In genomic region chr17:47008506-47008905, GRCm38 (mm10) we compare ENCODE assay signal across 10 mouse cellular contexts. TPM values are rescaled to one million over a fixed set of nuclear protein-coding genes. Genes with fewer than 3 reads are reported as not detected.
DNase-seq lines count a peak whose midpoint lies in the region; ATAC-seq lines count a peak whose summit lies in the region.
"Had no signal": no experiment of that assay in that cellular context is flagged by ENCODE, and none has a peak within 500 bp of the region (broad histone marks: within the 10 kb centered on the region; RNA-seq: fewer than 3 reads in every experiment).

No protein-coding gene starts in this region.

- H3K36me3 ChIP-seq in heart, embryonic 14.5 days (ENCODE audit: control insufficient read depth, insufficient read depth, low read length), result peaks cover 18% of the 10 kb centered on the region
- peaks cover 17% of the 10 kb centered on the region for H3K36me3 ChIP-seq in embryonic facial prominence, embryonic 10.5 days (replicated peaks)
- H3K36me3 ChIP-seq in hindbrain, embryonic 16.5 days (ENCODE audit: control insufficient read depth, insufficient read depth, low read length), result no peaks in the 10 kb centered on the region; the same call in none of the 2 replicates
- peaks cover 10% of the 10 kb centered on the region; the same call in 1 of the 2 replicates for H3K36me3 ChIP-seq in midbrain, embryonic 14.5 days (ENCODE audit: control insufficient read depth, insufficient read depth, low read length)

- 42% methylated on average over 8 of the region's 8 CpGs for WGBS in heart, embryonic 14.5 days
- 56% methylated on average over 8 of the region's 8 CpGs for WGBS in embryonic facial prominence, embryonic 10.5 days
- 49% methylated on average over 8 of the region's 8 CpGs for WGBS in hindbrain, embryonic 16.5 days
- 53% methylated on average over 8 of the region's 8 CpGs for WGBS in midbrain, embryonic 14.5 days

- ATAC-seq in heart, embryonic 14.5 days (ENCODE audit: insufficient number of reproducible peaks, insufficient read depth, low FRiP score, low read depth), result no peak
- no peak for ATAC-seq in hindbrain, embryonic 16.5 days
- ATAC-seq in midbrain, embryonic 14.5 days (ENCODE audit: low FRiP score, low TSS enrichment), result no peak

- peak overlapping the region; percentile 86 for H3K4me2 ChIP-seq in heart, embryonic 14.5 days (ENCODE audit: low read length)
- H3K4me2 ChIP-seq in hindbrain, embryonic 16.5 days (ENCODE audit: low read length), result peak overlapping the region; percentile 95
- peak overlapping the region; percentile 83 for H3K4me2 ChIP-seq in midbrain, embryonic 14.5 days (ENCODE audit: low read length)

- peak overlapping the region in 1 of 2 experiments; percentile 80; a peak in 2 of 4 replicates for H3K4me3 ChIP-seq in heart, embryonic 14.5 days (ENCODE audit: control insufficient read depth in 1 of 2, insufficient read depth in 1 of 2, low read depth in 1 of 2, low read length in 2 of 2)
- peak overlapping the region; percentile 97 for H3K4me3 ChIP-seq in embryonic facial prominence, embryonic 10.5 days
- peak overlapping the region; percentile 96 for H3K4me3 ChIP-seq in hindbrain, embryonic 16.5 days (ENCODE audit: low read length)
- H3K4me3 ChIP-seq in midbrain, embryonic 14.5 days (replicated peaks; ENCODE audit: low read depth, low read length), result peak overlapping the region; percentile 91

- no peak for DNase-seq in heart, postnatal 36 days
- no peak for DNase-seq in embryonic facial prominence, embryonic 10.5 days (ENCODE audit: low spot score)
- no peak for DNase-seq in midbrain, embryonic 14.5 days
- DNase-seq in embryo, embryonic 9.5 days (ENCODE audit: extremely low spot score), result no peak
- no peak for DNase-seq in frontal cortex, postnatal 10 days (ENCODE audit: low spot score in 2 of 2)
- DNase-seq in adipocyte (ENCODE audit: low spot score), result no peak
- DNase-seq: kidney, adult 11 months; right cerebral cortex, adult 18-20 months had no signal

- no peaks in the 10 kb centered on the region for H3K27me3 ChIP-seq in heart, embryonic 14.5 days (ENCODE audit: control insufficient read depth, insufficient read depth, low read length)
- H3K27me3 ChIP-seq in embryonic facial prominence, embryonic 10.5 days (replicated peaks; ENCODE audit: low read depth, poor library complexity, severe bottlenecking), result no peaks in the 10 kb centered on the region
- H3K27me3 ChIP-seq in hindbrain, embryonic 16.5 days (replicated peaks; ENCODE audit: control insufficient read depth, insufficient read depth, low read length), result no peaks in the 10 kb centered on the region
- no peaks in the 10 kb centered on the region for H3K27me3 ChIP-seq in midbrain, embryonic 14.5 days (ENCODE audit: control insufficient read depth, insufficient read depth, low read length)

- peak overlapping the region in 1 of 2 experiments; percentile 96; a peak in 1 of 4 replicates for H3K27ac ChIP-seq in heart, embryonic 14.5 days (replicated peaks in 1 of 2; ENCODE audit: control insufficient read depth in 1 of 2, insufficient read depth in 1 of 2, low read depth in 2 of 2, low read length in 2 of 2)
- H3K27ac ChIP-seq in embryonic facial prominence, embryonic 10.5 days (replicated peaks), result no peak overlapping the region
- H3K27ac ChIP-seq in hindbrain, embryonic 16.5 days (ENCODE audit: low read depth, low read length), result no peak overlapping the region
- H3K27ac ChIP-seq in midbrain, embryonic 14.5 days (replicated peaks; ENCODE audit: low read depth, low read length), result no peak overlapping the region

- intact Hi-C loops in heart, postnatal 36 days (cut with DNase I), result loop anchor here (5.0 to 10.0 kb wide), 2 partner anchors 151 to 324 kb away; partner anchors contain the start of genes Bicral and Klhdc3

- peak overlapping the region; percentile 90 for H3K9ac ChIP-seq in heart, embryonic 14.5 days (ENCODE audit: low read length)
- H3K9ac ChIP-seq in hindbrain, embryonic 16.5 days (ENCODE audit: low read depth, low read length), result no peak overlapping the region
- H3K9ac ChIP-seq in midbrain, embryonic 14.5 days (replicated peaks; ENCODE audit: low read length), result peak overlapping the region; percentile 92; the same call in 1 of the 2 replicates

- H3K9me3 ChIP-seq in heart, embryonic 14.5 days (ENCODE audit: control insufficient read depth, low read length), result no peaks in the 10 kb centered on the region
- no peaks in the 10 kb centered on the region for H3K9me3 ChIP-seq in embryonic facial prominence, embryonic 10.5 days
- H3K9me3 ChIP-seq in hindbrain, embryonic 16.5 days (ENCODE audit: control insufficient read depth, low read length), result no peaks in the 10 kb centered on the region
- no peaks in the 10 kb centered on the region for H3K9me3 ChIP-seq in midbrain, embryonic 14.5 days (ENCODE audit: control insufficient read depth, low read length)

- H3K4me1 ChIP-seq in heart, embryonic 14.5 days (ENCODE audit: control insufficient read depth in 2 of 2, insufficient read depth in 2 of 2, low read length in 2 of 2), result peaks cover 9 to 30% of the 10 kb centered on the region in 2 experiments
- H3K4me1 ChIP-seq in embryonic facial prominence, embryonic 10.5 days, result peaks cover 37% of the 10 kb centered on the region
- peaks cover 28% of the 10 kb centered on the region for H3K4me1 ChIP-seq in hindbrain, embryonic 16.5 days (ENCODE audit: control insufficient read depth, insufficient read depth, low read depth, low read length)
- H3K4me1 ChIP-seq in midbrain, embryonic 14.5 days (ENCODE audit: control insufficient read depth, insufficient read depth, low read length), result peaks cover 15% of the 10 kb centered on the region

RNA-seq across cellular contexts. Expression of gene Ubr2, which starts 1.9 kb away (rescaled TPM):
- polyA plus RNA-seq in heart, embryonic 14.5 days (2014; fragmentation: Nextera tagmentation; extraction: Ambion mirVana), result 21.6 and 26.2 TPM in 2 replicates
- total RNA-seq in heart, postnatal 36 days (2021), result 10 to 100 TPM; 84.2 to 89.3 TPM
- polyA plus RNA-seq in embryonic facial prominence, embryonic 10.5 days (2016; fragmentation: Nextera tagmentation; extraction: Ambion mirVana), result 16.2 and 18.2 TPM in 2 replicates
- 12.6 and 13.6 TPM in 2 replicates for polyA plus RNA-seq in hindbrain, embryonic 16.5 days (2015; fragmentation: Nextera tagmentation; extraction: Ambion mirVana)
- polyA plus RNA-seq in midbrain, embryonic 14.5 days (2014; fragmentation: Nextera tagmentation; extraction: Ambion mirVana), result 19.7 and 24.1 TPM in 2 replicates
